Mouse (Mus musculus) forebrain, embryonic 15.5 days (tissue): Measurements from ENCODE around the gene Ccdc3. TPM values are rescaled to one million over a fixed set of nuclear protein-coding genes. Genes with fewer than 3 reads are reported as not detected.

ENCODE experiments used
- ATAC-seq: fragments of 200-750 bp; cut with Nextera tagmentation; replicated peaks from 2 replicates; pipeline ENCODE4 v1.8.0; 2017; ENCODE audit warnings: mild to moderate bottlenecking, moderate TSS enrichment, moderate library complexity
- H3K27ac ChIP-seq: fragments of 300-500 bp; sonication (generic); replicated peaks from 2 replicates; pipeline ENCODE4 v1.5.1; 2015; ENCODE audit warnings: mild to moderate bottlenecking, inconsistent platforms
- H3K27me3 ChIP-seq: fragments of 300-500 bp; sonication (generic); 2 replicates; pipeline ENCODE4 v1.6.1; 2015; ENCODE audit warnings: inconsistent platforms
- H3K36me3 ChIP-seq: fragments of 300-500 bp; sonication (generic); 2 replicates; pipeline ENCODE4 v1.6.1; 2015; ENCODE audit warnings: mild to moderate bottlenecking, inconsistent platforms
- H3K4me1 ChIP-seq: fragments of 300-500 bp; sonication (generic); 2 replicates; pipeline ENCODE4 v1.6.1; 2015; ENCODE audit warnings: inconsistent platforms
- H3K4me2 ChIP-seq: fragments of 300-500 bp; sonication (generic); replicated peaks from 2 replicates; pipeline ENCODE4 v1.6.1; 2015; ENCODE audit warnings: mild to moderate bottlenecking, inconsistent platforms
- H3K4me3 ChIP-seq: fragments of 300-500 bp; sonication (generic); 2 replicates; pipeline ENCODE4 v1.5.1; 2015; ENCODE audit warnings: mild to moderate bottlenecking, inconsistent platforms
- H3K9ac ChIP-seq: fragments of 300-500 bp; sonication (generic); replicated peaks from 2 replicates; pipeline ENCODE4 v1.6.1; 2015; ENCODE audit warnings: mild to moderate bottlenecking, inconsistent platforms
- H3K9me3 ChIP-seq: fragments of 300-500 bp; sonication (generic); 2 replicates; pipeline ENCODE4 v1.6.1; 2016; ENCODE audit warnings: inconsistent platforms
- WGBS: fragments of 180-500 bp; shearing (Covaris S2); methylation state at CpG from one replicate; pipeline ENCODE4 v1.1.7; 2015; ENCODE audit warnings: mixed read lengths; 5-methylcytosine and 5-hydroxymethylcytosine counted together
- polyA plus RNA-seq: library from polyadenylated mRNA; unstranded; fragments of >200 nt; fragmentation: Nextera tagmentation; extraction: Ambion mirVana; gene quantifications from 2 replicates; pipeline ENCODE4 v1.2.1, GENCODE M21; 2015

Ccdc3 gene
- polyA plus RNA-seq, 1 experiment from 2014 or later, result 3.8 TPM

DNA sequence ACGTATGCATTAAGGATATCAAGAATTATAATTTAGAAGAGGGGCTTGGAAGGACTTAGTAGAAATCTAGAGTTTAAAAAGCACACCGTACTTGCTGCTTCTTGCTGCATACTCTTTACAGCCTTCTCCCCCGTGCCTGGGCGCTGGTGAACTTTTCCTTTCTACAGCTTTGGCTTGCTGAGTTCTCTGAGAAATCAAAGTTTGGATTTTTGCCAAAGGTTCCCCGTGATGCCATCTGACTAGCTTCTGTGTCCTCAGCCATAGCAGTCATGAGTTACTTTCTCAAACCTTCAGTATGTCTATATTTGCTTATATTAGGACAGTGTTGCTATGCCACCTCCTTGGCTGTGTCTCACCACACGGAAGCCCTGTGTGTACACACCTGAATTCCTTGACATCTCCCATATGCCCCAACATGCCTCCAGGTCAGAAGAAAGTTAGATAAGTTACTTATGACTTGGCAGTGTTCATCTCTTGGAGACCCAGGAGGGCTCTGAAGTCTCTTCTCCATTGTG is 57.2 kb downstream of the Ccdc3 start:
- Histone ChIP-seq H3K4me2 (no peak overlapping the region), H3K9ac (no peak overlapping the region), H3K4me3 (no peak overlapping the region), H3K27ac (no peak overlapping the region), H3K27me3 (no peaks in the 10 kb centered on the region), H3K4me1 (0 out of 2 replicates have a peak, but pooled peaks cover 4% of the 10 kb centered on the region), H3K9me3 (no peaks in the 10 kb centered on the region), H3K36me3 (no peaks in the 10 kb centered on the region)
- ATAC-seq, result no peak
- 71% methylated on average over 6 of the region's 6 CpGs for WGBS

DNA sequence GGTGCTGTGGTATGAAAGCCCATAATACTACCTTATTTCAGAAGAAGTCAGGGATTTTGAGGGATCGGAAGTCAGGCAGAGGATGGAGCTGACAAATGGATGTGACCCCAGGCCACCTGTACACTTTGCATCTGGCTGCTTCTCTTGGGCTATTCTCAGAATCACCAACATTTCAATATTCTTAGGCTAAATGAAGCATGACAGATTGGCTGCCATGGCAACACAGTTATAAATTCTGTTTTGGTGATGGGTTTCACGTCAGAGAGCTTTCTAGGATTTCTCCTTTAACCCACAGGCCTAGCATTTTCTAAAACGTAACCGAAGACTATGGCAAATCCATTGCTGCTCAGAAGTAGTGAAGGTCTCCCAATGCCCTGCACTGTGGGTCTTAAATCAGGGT is 59.9 kb downstream of the Ccdc3 start:
- 0 out of 2 replicates have a peak, but pooled peaks cover 4% of the 10 kb centered on the region for H3K4me1 ChIP-seq
- no peaks in the 10 kb centered on the region for H3K36me3 ChIP-seq
- H3K9ac ChIP-seq, result no peak overlapping the region
- no peak overlapping the region for H3K4me2 ChIP-seq
- ATAC-seq, result no peak
- H3K27me3 ChIP-seq, result no peaks in the 10 kb centered on the region
- H3K27ac ChIP-seq, result no peak overlapping the region
- H3K4me3 ChIP-seq, result no peak overlapping the region
- WGBS, result 69% methylated on average over 4 of the region's 4 CpGs
- H3K9me3 ChIP-seq, result no peaks in the 10 kb centered on the region

DNA sequence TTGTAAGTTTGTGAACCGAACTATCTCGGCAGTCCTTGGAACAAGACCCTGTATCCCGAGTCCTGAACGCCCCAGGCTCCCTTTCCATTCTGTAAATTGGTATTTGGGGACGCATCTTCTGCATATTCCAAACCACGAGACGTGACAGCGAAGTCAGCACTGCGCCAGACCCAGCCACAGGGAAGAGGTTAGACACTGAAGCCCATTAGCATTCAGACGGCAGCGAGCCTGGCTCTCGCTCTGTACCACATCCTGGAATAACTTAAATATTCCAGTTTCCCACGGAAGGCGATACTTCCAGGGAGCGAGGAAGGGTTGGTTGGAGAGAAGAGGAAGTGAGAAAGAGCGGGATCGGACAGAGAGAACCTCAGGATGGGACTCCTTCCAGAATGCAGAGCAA is 61.7 kb downstream of the Ccdc3 start:
- ATAC-seq, result no peak
- no peaks in the 10 kb centered on the region for H3K9me3 ChIP-seq
- no peaks in the 10 kb centered on the region for H3K27me3 ChIP-seq
- H3K9ac ChIP-seq, result no peak overlapping the region
- no peak overlapping the region for H3K27ac ChIP-seq
- H3K4me3 ChIP-seq, result no peak overlapping the region
- no peaks in the 10 kb centered on the region for H3K36me3 ChIP-seq
- 82% methylated on average over 17 of the region's 17 CpGs for WGBS
- H3K4me1 ChIP-seq, result 0 out of 2 replicates have a peak, but pooled peaks cover 4% of the 10 kb centered on the region
- H3K4me2 ChIP-seq, result no peak overlapping the region

DNA sequence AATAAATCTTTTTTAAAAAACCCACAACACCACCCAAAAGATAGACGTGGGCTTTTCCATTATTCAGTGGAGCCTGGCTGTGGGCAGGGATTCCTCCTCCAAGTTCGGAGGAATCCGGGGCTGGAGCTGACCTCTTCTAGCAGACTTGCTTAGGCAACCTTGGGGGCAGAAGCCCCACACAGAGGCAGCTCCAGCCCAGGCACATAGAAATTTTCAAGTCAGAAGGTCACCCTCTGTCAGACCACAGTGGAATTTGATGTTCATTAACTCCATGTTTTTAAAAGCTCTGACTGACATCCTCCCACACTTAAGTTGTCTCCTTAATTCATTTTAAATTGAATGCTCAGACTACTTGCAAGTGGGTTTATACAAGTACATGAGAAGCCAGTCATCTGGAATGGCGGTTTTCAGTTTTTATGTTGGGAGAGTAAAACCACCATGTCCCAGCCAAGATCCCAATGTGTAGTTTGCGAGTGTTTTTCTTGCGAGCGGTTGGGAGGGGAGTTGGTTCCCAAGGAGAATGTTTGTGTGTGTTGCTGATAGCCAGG is 63.3 kb downstream of the Ccdc3 start:
- 82% methylated on average over 7 of the region's 7 CpGs for WGBS
- Histone ChIP-seq H3K9ac (no peak overlapping the region), H3K4me2 (no peak overlapping the region), H3K4me3 (no peak overlapping the region), H3K4me1 (0 out of 2 replicates have a peak, but pooled peaks cover 4% of the 10 kb centered on the region), H3K9me3 (no peaks in the 10 kb centered on the region), H3K27ac (no peak overlapping the region), H3K27me3 (no peaks in the 10 kb centered on the region), H3K36me3 (no peaks in the 10 kb centered on the region)
- ATAC-seq, result no peak

DNA sequence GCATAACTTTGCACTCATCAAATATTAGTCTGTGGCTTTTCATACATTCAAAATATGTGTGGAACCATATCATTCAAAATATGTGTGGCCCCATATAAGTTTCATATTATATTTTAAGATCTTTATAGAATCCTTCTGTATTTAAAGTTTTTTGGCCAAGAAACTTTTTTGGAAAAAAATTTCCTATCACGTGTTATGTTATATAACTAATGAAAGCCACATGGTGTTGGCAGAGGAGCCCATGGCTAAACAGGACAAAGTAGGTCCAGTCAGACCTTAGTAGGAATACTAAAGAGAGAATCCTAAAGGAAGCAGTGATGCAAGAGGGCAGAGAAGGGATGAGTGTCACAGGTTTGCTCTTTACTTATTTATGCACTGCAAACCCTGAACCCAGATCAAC is 65.6 kb downstream of the Ccdc3 start:
- H3K4me2 ChIP-seq, result no peak overlapping the region
- no peak overlapping the region for H3K9ac ChIP-seq
- WGBS, result 91% methylated on average over 1 of the region's 1 CpGs
- H3K9me3 ChIP-seq, result no peaks in the 10 kb centered on the region
- no peak overlapping the region for H3K4me3 ChIP-seq
- ATAC-seq, result no peak
- no peaks in the 10 kb centered on the region for H3K36me3 ChIP-seq
- no peaks in the 10 kb centered on the region for H3K27me3 ChIP-seq
- H3K27ac ChIP-seq, result no peak overlapping the region
- no peaks in the 10 kb centered on the region for H3K4me1 ChIP-seq

DNA sequence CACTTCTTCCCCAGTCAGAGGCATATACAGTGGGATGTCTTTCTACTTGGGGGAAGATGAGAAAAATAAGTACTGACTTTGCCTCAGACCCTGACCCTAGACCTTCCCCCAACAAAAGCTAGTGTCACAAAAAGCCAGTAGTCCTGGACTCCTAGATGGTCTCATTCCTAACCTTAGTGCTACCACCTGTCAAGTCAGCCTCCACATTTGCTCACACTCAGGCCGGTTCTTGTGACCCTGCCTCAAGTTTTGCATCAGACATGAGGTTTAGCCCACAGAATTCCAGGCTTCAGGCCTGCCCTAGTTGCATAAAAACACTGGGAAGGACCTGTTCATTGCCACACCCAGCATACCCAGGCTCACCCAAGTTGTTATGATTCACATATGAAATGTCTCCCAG is 67.4 kb downstream of the Ccdc3 start:
- no peak overlapping the region for H3K4me2 ChIP-seq
- no peak overlapping the region for H3K4me3 ChIP-seq
- no peaks in the 10 kb centered on the region for H3K36me3 ChIP-seq
- ATAC-seq, result no peak
- no peaks in the 10 kb centered on the region for H3K27me3 ChIP-seq
- H3K4me1 ChIP-seq, result no peaks in the 10 kb centered on the region
- 100% methylated on average over 1 of the region's 1 CpGs for WGBS
- H3K9me3 ChIP-seq, result no peaks in the 10 kb centered on the region
- H3K27ac ChIP-seq, result no peak overlapping the region
- no peak overlapping the region for H3K9ac ChIP-seq

DNA sequence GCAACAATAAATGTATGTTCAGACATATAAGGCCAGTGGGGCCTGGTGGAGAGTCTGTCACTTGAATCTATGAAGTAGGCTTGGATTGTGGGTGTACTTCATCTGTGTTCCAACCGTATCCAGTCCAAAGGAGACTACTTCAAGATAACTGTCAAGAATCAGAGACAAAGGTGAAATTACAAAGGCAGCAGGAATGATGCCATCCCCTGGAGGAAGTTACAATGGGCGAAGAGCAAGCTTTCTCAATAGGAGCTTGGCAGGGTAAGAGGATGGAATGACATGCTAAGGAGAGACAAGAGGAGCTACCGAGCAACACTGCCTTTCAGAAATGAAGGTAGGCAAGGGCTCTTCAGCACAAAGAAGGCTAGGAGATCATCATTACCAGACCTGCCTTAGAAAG is 69.1 kb downstream of the Ccdc3 start:
- H3K4me2 ChIP-seq, result no peak overlapping the region
- no peaks in the 10 kb centered on the region for H3K9me3 ChIP-seq
- H3K36me3 ChIP-seq, result no peaks in the 10 kb centered on the region
- no peaks in the 10 kb centered on the region for H3K27me3 ChIP-seq
- no peak overlapping the region for H3K4me3 ChIP-seq
- no peak for ATAC-seq
- no peak overlapping the region for H3K9ac ChIP-seq
- 81% methylated on average over 3 of the region's 3 CpGs for WGBS
- H3K27ac ChIP-seq, result no peak overlapping the region
- H3K4me1 ChIP-seq, result no peaks in the 10 kb centered on the region

DNA sequence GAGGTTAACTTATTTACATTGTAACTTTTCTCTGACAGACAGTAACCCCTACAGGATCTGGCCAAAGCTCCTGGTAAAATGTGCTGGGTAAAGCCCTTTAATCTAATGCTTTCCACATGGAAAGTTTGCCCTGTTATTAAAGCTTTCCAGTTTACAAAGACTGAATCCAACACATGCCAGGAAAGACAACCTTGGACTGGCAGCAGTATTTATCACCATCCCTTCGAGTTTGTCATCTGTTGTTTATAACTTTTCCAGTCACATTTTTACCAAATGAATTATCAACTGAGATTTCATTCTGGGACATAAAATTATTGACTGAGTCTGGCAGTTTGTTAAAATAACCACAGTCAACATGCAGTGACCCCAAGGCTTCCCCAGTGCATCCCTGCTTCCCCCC is 77.0 kb downstream of the Ccdc3 start:
- no peak overlapping the region for H3K9ac ChIP-seq

DNA sequence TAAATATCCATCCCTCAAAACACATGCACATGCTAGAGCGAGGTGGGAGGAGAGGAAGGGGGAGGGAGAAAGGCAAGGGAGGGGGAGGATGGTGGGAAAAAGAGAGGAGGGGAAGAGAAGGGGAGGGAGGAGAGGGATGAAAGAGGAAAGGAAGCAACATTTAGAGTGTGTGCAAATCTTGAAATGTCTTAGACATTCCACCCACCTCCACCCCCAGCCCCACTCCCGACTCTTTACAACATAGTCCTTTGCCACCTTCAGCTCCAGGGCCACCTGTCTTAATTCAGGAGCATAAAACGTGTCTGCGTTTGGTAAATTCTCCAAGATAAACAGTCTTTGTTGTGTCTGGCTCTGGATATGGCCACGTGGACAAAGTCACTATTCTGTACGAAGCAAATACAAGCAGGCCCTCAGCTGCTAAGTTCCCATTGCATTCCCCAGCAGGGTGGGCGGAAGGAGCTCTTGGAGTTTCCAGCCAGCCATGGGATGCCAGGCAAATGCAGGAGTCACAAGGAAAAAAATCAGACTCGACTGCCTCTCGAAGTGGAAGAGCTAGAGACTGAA is 77.8 kb downstream of the Ccdc3 start:
- Histone ChIP-seq H3K4me3 (no peak overlapping the region), H3K4me2 (no peak overlapping the region), H3K36me3 (no peaks in the 10 kb centered on the region), H3K4me1 (no peaks in the 10 kb centered on the region), H3K27ac (no peak overlapping the region), H3K9ac (no peak overlapping the region), H3K27me3 (no peaks in the 10 kb centered on the region), H3K9me3 (no peaks in the 10 kb centered on the region)
- ATAC-seq, result no peak
- WGBS, result 77% methylated on average over 9 of the region's 9 CpGs

More for the DNA sequence above, 77.0 kb downstream of the Ccdc3 start:
- 78% methylated on average over 1 of the region's 1 CpGs for WGBS
- H3K27me3 ChIP-seq, result no peaks in the 10 kb centered on the region
- no peak for ATAC-seq
- H3K27ac ChIP-seq, result no peak overlapping the region
- H3K4me3 ChIP-seq, result no peak overlapping the region
- no peak overlapping the region for H3K4me2 ChIP-seq
- no peaks in the 10 kb centered on the region for H3K36me3 ChIP-seq
- H3K9me3 ChIP-seq, result no peaks in the 10 kb centered on the region
- H3K4me1 ChIP-seq, result no peaks in the 10 kb centered on the region

DNA sequence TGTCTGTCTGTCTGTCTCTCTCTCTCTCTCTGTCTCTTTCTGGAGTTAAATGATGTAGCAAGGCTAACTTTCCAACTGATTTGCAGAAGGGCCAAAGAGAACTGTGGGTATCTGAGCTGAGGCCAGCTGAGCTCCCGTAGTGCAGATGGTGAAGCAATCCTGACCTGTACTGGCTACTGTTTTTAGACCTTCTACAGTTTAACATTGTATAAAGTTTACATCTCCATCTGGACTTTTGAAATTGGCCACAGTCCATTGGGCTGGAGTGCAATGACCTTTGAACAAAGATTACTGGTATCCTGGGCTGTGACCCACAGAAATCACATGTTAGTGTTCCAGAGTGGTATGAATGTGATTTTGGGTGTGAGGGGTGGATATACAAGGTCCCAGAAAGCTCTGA is 81.6 kb downstream of the Ccdc3 start:
- Histone ChIP-seq H3K9ac (no peak overlapping the region), H3K4me1 (no peaks in the 10 kb centered on the region), H3K36me3 (no peaks in the 10 kb centered on the region), H3K4me3 (no peak overlapping the region), H3K27me3 (no peaks in the 10 kb centered on the region), H3K9me3 (no peaks in the 10 kb centered on the region), H3K27ac (no peak overlapping the region), H3K4me2 (no peak overlapping the region)
- no peak for ATAC-seq
- WGBS, result 91% methylated on average over 1 of the region's 1 CpGs

DNA sequence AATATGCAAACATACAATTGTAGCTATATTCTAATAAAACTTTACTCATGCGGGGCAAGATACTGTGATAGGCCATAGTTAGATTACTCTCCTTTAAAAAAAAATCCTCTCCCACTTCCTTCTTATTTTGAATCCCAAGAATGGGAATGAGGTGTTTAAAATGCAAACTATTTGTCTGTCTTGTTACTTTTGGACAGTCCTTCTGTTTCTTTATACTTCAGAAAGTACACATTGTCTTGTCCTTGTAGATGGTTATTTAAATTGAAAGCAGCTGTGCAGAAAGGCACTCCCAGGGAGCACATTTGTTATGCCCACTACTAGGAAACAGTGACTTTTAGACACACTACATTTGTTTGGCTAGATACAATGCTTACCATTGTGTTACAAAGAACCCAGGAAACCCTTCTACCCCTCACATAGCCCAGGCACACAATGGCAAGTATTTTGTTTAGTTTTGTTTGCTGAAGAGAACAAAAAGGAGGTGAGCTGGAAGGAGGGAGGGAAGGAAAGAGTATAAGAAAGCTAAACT is 82.3 kb downstream of the Ccdc3 start:
- no peak for ATAC-seq
- Histone ChIP-seq H3K36me3 (no peaks in the 10 kb centered on the region), H3K9me3 (no peaks in the 10 kb centered on the region), H3K4me1 (no peaks in the 10 kb centered on the region), H3K27me3 (no peaks in the 10 kb centered on the region), H3K9ac (no peak overlapping the region), H3K27ac (no peak overlapping the region), H3K4me3 (no peak overlapping the region), H3K4me2 (no peak overlapping the region)
- 88% methylated on average over 1 of the region's 1 CpGs for WGBS

DNA sequence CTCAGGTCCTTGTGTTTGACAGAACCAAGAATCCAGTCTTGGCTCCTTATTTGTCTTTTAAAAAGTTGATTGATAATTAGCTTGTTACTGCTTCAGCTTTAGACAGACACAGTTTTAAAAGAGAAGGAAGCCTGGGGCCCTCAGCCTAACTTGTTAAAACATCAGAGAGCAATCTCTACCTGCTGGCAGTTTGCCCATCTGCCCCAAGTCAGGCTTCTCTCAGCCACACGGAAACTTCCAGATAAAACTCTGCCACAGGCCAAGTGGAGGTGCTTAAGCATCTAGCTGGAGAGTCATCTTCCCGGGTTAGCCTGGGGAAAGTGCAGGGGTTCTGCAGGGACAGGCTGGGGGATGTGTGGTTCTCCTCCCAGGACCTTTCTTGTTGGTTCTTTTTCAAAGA is 85.0 kb downstream of the Ccdc3 start:
- WGBS, result 67% methylated on average over 2 of the region's 2 CpGs
- H3K9me3 ChIP-seq, result no peaks in the 10 kb centered on the region
- ATAC-seq, result no peak
- no peak overlapping the region for H3K4me2 ChIP-seq
- H3K27me3 ChIP-seq, result no peaks in the 10 kb centered on the region
- H3K9ac ChIP-seq, result no peak overlapping the region
- no peak overlapping the region for H3K27ac ChIP-seq
- H3K4me3 ChIP-seq, result no peak overlapping the region
- no peaks in the 10 kb centered on the region for H3K4me1 ChIP-seq
- no peaks in the 10 kb centered on the region for H3K36me3 ChIP-seq
